Mouse (Mus musculus) ES-Bruce4 (cell line): ENCODE data around the gene Uox. TPM values are rescaled to one million over a fixed set of nuclear protein-coding genes. Genes with fewer than 3 reads are reported as not detected.

Source experiments
- H3K27ac ChIP-seq: 2 replicates; pipeline ENCODE4 v1.5.1; 2012; ENCODE audit warnings: low read length, inconsistent platforms; ENCODE audit not compliant: insufficient read depth
- H3K27me3 ChIP-seq: 2 replicates; pipeline ENCODE4 v1.6.1; 2012; ENCODE audit warnings: mild to moderate bottlenecking, low read length, inconsistent platforms; ENCODE audit not compliant: control insufficient read depth, poor library complexity, insufficient read depth, severe bottlenecking
- H3K36me3 ChIP-seq: 2 replicates; pipeline ENCODE4 v1.6.1; 2012; ENCODE audit warnings: inconsistent platforms, mild to moderate bottlenecking, low read length, moderate library complexity; ENCODE audit not compliant: control insufficient read depth, poor library complexity, insufficient read depth, severe bottlenecking
- H3K4me1 ChIP-seq: one replicate; pipeline ENCODE4 v1.8.1; 2011; ENCODE audit warnings: low read length; ENCODE audit not compliant: control insufficient read depth, insufficient read depth
- H3K4me3 ChIP-seq: 2 replicates; pipeline ENCODE4 v1.5.1; 2011; ENCODE audit warnings: low read depth, mild to moderate bottlenecking, low read length
- H3K9ac ChIP-seq: 2 replicates; pipeline ENCODE4 v1.6.1; 2012; ENCODE audit warnings: low read depth, mild to moderate bottlenecking, inconsistent platforms; ENCODE audit not compliant: poor library complexity, severe bottlenecking
- H3K9me3 ChIP-seq: replicated peaks from 2 replicates; pipeline ENCODE4 v1.6.1; 2012; ENCODE audit warnings: mild to moderate bottlenecking, low read length, inconsistent platforms; ENCODE audit not compliant: control insufficient read depth, poor library complexity, insufficient read depth, severe bottlenecking
- CTCF ChIP-seq: IDR thresholded peaks from one replicate; pipeline ENCODE4 v1.8.1; 2011; ENCODE audit warnings: low read depth, low read length
- EP300 ChIP-seq: IDR thresholded peaks from 2 replicates; pipeline ENCODE4 v1.6.1; 2011; ENCODE audit warnings: low read depth, low read length; ENCODE audit not compliant: insufficient read depth
- POLR2A ChIP-seq: IDR thresholded peaks from one replicate; pipeline ENCODE4 v1.8.1; 2011; ENCODE audit warnings: low read length; ENCODE audit not compliant: insufficient read depth
- polyA plus RNA-seq: library from polyadenylated mRNA; stranded (reverse); fragments of >200 nt; gene quantifications from 2 replicates; pipeline ENCODE4 v1.2.4, GENCODE M21; 2011; ENCODE audit warnings: low read depth; ENCODE audit not compliant: missing spikeins, insufficient read depth, insufficient read length

The Uox gene
- polyA plus RNA-seq, 1 experiment, result not detected

DNA sequence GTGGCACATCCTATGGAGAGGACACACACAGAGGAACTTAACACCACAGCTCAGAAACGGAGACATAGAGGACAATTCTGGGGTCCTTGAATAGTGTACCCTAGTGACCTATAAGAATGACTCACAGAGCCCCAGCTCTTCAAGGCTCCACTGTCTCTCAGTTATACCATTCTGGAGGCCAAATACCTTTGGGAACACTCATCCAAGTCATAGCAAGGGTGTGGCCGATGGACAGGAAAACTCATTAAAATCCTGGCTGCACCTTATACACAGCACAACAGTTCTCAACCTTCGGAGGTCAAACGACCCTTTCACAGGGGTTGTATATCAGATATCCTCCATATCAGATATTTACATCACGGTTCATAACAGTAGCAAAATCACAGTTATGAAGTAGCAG is 62.3 kb downstream of the Uox start:
- Histone ChIP-seq H3K9ac (no peak overlapping the region), H3K27ac (no peak overlapping the region), H3K4me1 (no peaks in the 10 kb centered on the region), H3K27me3 (no peaks in the 10 kb centered on the region), H3K9me3 (no peaks in the 10 kb centered on the region), H3K4me3 (no peak overlapping the region), H3K36me3 (no peaks in the 10 kb centered on the region)
- no peak for TF ChIP-seq POLR2A
- no peak for TF ChIP-seq EP300
- no peak for TF ChIP-seq CTCF

DNA sequence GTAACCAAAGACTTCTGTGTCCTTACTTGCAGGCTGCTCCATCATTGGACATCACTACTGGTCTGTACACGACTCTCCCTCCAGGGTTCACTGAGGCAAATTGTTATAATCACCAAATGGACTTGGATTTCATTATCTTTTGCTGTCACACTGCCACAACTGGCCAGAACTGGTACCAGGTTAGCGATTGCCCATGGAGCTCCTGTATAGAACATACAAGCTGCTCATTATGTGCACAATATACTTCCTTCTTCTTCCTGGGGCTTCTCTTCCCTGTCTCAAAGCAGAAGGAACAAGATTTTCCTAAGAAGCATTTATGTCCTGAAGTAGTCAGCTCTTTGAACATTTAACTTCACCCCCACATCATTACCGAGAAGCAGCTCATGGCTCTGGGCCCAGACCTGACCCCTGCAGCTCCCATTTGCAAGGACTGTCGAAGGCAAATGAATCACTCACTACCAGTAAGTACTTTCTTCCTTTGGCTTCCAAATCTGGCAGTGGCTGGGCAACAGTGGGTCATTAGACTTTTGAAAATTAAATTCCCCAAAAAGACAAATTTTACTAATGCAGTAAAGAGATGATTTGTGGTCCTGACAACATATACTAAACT is 71.7 kb downstream of the Uox start:
- Histone ChIP-seq H3K4me1 (no peaks in the 10 kb centered on the region), H3K27ac (no peak overlapping the region)
- no peak for TF ChIP-seq POLR2A
- TF ChIP-seq CTCF, result no peak
- no peak for TF ChIP-seq EP300

DNA sequence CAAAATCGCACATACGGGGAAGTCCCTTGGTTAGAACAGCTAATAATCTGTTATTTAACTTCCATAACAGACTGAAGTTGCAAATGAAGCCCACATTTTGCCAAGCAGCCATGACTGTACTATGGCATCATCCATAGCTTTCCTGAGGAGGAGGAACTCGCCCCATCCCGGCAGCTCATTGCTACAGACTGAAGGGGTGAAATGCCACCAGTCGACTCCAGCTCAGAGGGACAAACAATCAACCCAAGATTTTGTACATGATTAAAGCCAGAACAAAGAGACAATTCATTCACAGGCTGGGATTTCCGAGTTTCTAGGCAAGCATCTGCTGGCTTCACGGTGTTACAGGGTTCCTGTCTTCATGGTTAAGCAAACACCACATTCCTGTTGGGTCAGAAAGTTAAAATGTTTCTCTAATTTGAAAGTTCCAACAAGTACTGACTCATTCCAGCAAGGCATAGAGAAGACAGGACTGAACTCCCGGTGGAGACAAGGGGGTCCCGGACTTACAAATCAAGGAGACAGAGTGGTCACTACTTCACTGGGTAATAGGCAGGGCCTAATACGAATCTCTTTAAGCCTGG is 79.2 kb downstream of the Uox start:
- H3K9me3 ChIP-seq, result no peaks in the 10 kb centered on the region
- TF ChIP-seq CTCF (no peak), POLR2A (no peak), EP300 (no peak)
- no peaks in the 10 kb centered on the region for H3K4me1 ChIP-seq
- H3K9ac ChIP-seq, result no peak overlapping the region
- H3K4me3 ChIP-seq, result no peak overlapping the region
- no peak overlapping the region for H3K27ac ChIP-seq
- H3K27me3 ChIP-seq, result no peaks in the 10 kb centered on the region
- H3K36me3 ChIP-seq, result no peaks in the 10 kb centered on the region

More for the DNA sequence above, 71.7 kb downstream of the Uox start:
- Histone ChIP-seq H3K27me3 (no peaks in the 10 kb centered on the region), H3K9me3 (0 out of 2 replicates have a peak, but pooled peaks cover 2% of the 10 kb centered on the region), H3K36me3 (no peaks in the 10 kb centered on the region), H3K9ac (no peak overlapping the region), H3K4me3 (no peak overlapping the region)

DNA sequence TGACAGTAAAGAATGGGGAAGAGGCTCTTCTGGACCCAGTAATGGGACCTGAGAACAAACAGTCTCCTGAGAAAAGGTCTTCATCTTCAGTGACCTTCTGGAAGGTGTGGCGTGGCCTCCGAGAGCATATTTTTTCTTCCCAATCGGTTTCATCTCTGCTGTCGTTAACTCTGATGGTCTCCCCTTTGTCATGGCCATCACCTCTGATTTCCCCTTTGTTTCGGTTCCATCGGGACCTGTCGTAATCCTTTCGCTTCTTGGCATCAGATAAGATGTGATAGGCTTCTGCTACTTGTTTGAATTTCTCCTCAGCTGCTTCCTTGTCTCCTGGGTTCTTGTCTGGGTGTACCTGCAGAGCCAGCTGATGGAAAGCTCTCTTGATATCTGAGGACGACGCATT is 80.5 kb downstream of the Uox start:
- Histone ChIP-seq H3K36me3 (no peaks in the 10 kb centered on the region), H3K9ac (no peak overlapping the region), H3K27ac (no peak overlapping the region), H3K27me3 (no peaks in the 10 kb centered on the region), H3K9me3 (no peaks in the 10 kb centered on the region), H3K4me3 (no peak overlapping the region), H3K4me1 (peaks cover 3% of the 10 kb centered on the region)
- no peak for TF ChIP-seq EP300
- TF ChIP-seq POLR2A, result no peak
- no peak for TF ChIP-seq CTCF

DNA sequence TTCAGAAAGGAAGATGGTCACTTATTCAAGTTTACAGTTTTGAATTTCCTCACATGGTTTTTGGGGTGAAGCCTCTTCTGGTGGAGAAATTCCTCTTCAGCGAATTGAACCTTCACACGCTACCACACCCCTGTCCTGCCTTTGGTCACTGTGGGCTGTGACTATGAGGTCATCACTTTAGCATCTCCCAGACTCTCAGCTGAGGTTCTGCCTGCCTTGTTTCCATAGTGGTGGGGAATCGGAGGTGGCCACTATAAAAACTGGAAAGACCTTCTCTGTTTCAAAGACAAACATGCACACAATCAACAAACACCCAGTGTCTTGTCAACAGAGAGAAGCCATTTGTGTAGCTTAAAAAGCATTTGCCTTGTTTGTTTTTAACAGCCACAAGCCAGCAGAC is 81.0 kb downstream of the Uox start, which contains the start of gene 4930503B20Rik:
Gene 4930503B20Rik (minus strand): TSS at position 101 of the 400 bp plus-strand sequence.
- no peak within 1 kb of the TSS for H3K27ac ChIP-seq
- no peak within 1 kb of the TSS for H3K9ac ChIP-seq
- H3K4me1 ChIP-seq, result peaks cover 3% of the 10 kb centered on the region
- no peaks in the 10 kb centered on the region for H3K36me3 ChIP-seq
- H3K4me3 ChIP-seq, result no peak within 1 kb of the TSS
- TF ChIP-seq EP300 (no peak), POLR2A (no peak), CTCF (no peak)
- H3K27me3 ChIP-seq, result no peaks in the 10 kb centered on the region
- no peaks in the 10 kb centered on the region for H3K9me3 ChIP-seq

DNA sequence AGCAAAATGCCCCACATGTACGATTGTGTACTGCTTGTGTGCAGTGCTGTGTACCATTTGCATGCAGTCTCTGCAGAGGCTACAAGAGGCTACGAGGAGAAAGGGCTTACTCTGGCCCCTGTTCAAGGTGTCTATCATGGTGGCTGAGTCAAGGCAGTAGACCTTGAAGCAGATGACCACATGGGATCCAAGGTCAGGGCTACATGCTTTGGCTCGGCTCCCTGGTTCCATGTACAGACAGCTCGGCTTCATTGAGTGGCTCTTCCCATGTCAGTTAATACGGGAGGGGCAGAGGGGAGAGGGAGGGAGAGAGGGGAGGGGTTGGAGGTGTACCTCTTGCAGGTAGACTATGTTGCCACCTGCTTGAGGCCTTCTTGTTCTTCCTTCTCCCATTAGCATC is 82.2 kb downstream of the Uox start:
- no peaks in the 10 kb centered on the region for H3K36me3 ChIP-seq
- no peaks in the 10 kb centered on the region for H3K9me3 ChIP-seq
- H3K9ac ChIP-seq, result no peak overlapping the region
- no peak for TF ChIP-seq EP300
- no peak overlapping the region for H3K27ac ChIP-seq
- H3K4me3 ChIP-seq, result no peak overlapping the region
- peaks cover 3% of the 10 kb centered on the region for H3K4me1 ChIP-seq
- H3K27me3 ChIP-seq, result no peaks in the 10 kb centered on the region
